Mouse (Mus musculus) olfactory bulb, adult 2 months (tissue): ENCODE results near the gene Grasp.

Experiments used
- CTCF ChIP-seq: fragments of 200-500 bp; IDR thresholded peaks from 2 replicates; pipeline ENCODE4 v1.5.1; 2012; ENCODE audit warnings: low read depth, mild to moderate bottlenecking, low read length, moderate library complexity; ENCODE audit not compliant: insufficient read depth
- POLR2A ChIP-seq: fragments of 200-500 bp; IDR thresholded peaks from 2 replicates; pipeline ENCODE4 v1.6.1; 2012; ENCODE audit warnings: mild to moderate bottlenecking, low read depth, low read length, moderate library complexity; ENCODE audit not compliant: insufficient read depth

DNA sequence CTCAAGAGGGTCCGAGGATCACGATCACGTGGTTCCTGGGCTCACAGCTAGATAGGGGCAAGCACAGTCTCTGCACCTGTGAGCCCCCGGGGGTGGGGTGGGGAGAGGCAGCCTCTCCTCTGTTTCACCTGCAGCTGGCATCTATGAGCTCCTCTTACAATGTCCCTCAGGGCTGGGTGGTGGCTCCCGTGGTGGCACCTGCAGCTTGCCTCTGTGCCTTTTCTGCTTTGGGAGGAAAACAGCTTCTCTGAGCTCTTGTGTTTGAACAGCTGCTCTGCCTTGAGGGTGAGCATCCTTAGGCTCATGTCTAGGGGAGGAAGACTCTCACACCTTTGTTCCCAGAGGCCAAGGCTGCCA lies 11.3 kb downstream of the Grasp start:
- TF ChIP-seq CTCF, result no peak
- no peak for TF ChIP-seq POLR2A
